Mouse (Mus musculus) olfactory bulb, adult 2 months (tissue): ENCODE data around the gene Spns2. TPM values are rescaled to one million over a fixed set of nuclear protein-coding genes. Genes with fewer than 3 reads are reported as not detected.

ENCODE experiments used
- H3K27ac ChIP-seq: fragments of 200-500 bp; 2 replicates; pipeline ENCODE4 v1.5.1; 2012; ENCODE audit warnings: low read depth, low read length; ENCODE audit not compliant: insufficient read depth
- H3K4me1 ChIP-seq: fragments of 200-500 bp; 2 replicates; pipeline ENCODE4 v1.6.1; 2012; ENCODE audit warnings: low read length; ENCODE audit not compliant: control insufficient read depth, insufficient read depth
- H3K4me3 ChIP-seq: fragments of 200-500 bp; 2 replicates; pipeline ENCODE4 v1.5.1; 2012; ENCODE audit warnings: mild to moderate bottlenecking, low read depth, low read length, moderate library complexity; ENCODE audit not compliant: insufficient read depth
- CTCF ChIP-seq: fragments of 200-500 bp; IDR thresholded peaks from 2 replicates; pipeline ENCODE4 v1.5.1; 2012; ENCODE audit warnings: low read depth, mild to moderate bottlenecking, low read length, moderate library complexity; ENCODE audit not compliant: insufficient read depth
- POLR2A ChIP-seq: fragments of 200-500 bp; IDR thresholded peaks from 2 replicates; pipeline ENCODE4 v1.6.1; 2012; ENCODE audit warnings: mild to moderate bottlenecking, low read depth, low read length, moderate library complexity; ENCODE audit not compliant: insufficient read depth
- WGBS: fragments of 180-500 bp; shearing (Covaris S2); methylation state at CpG from one replicate; pipeline ENCODE4 v1.1.7; 2018; 5-methylcytosine and 5-hydroxymethylcytosine counted together
- polyA plus RNA-seq: library from polyadenylated mRNA; stranded (reverse); fragments of >200 nt; gene quantifications from 2 replicates; pipeline ENCODE4 v1.2.4, GENCODE M21; 2012; ENCODE audit warnings: low replicate concordance; ENCODE audit not compliant: missing spikeins, insufficient read depth, insufficient read length

Spns2 gene
- polyA plus RNA-seq, 1 experiment, result not detected

DNA sequence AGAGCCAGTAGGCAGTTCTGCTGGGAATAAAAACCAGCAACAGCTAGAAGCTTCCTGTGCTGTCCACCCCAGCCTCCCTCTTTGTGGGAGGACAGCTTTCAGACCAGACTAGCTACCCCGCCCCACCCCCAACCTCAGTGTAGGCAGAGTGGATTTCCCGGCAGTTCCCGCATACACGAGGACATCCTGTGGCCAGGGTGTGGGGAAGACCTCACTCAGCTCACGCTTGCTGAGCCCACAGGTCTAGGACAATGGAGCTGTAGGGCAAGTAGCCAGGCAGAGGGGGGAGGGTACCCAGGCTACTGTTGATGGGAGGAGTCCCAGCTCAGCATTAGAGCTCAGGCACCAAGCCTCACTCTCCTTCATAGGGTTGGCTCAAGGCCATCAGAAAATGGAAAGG is 20.5 kb downstream of the Spns2 start:
- TF ChIP-seq CTCF (no peak), POLR2A (no peak)
- no peak overlapping the region for H3K27ac ChIP-seq
- WGBS, result 60% methylated on average over 5 of the region's 5 CpGs

DNA sequence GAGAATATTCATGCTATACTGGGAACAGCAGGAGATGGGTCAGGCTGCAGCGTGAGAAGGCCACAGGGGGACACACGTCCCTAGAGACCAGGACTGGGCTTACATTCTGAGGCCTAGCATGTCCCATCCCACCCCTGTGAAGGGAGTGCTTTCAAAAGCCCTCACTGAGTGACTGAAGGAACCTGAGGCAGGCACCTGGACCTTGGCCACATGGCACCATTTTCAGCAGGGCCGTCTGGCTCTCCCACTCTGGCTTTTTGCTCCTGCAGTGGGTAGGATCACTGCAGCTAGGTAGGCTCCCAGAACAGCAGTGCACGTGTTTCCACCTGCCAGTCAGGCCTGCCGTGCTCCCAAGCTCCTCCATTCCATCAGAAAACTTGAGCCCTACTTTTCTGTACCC is 21.2 kb downstream of the Spns2 start:
- TF ChIP-seq CTCF (no peak), POLR2A (no peak)
- Histone ChIP-seq H3K4me3 (no peak overlapping the region), H3K4me1 (peaks cover 29% of the 10 kb centered on the region), H3K27ac (no peak overlapping the region)
- 78% methylated on average over 5 of the region's 5 CpGs for WGBS

More for the DNA sequence above, 20.5 kb downstream of the Spns2 start:
- Histone ChIP-seq H3K4me3 (no peak overlapping the region), H3K4me1 (peaks cover 29% of the 10 kb centered on the region)

DNA sequence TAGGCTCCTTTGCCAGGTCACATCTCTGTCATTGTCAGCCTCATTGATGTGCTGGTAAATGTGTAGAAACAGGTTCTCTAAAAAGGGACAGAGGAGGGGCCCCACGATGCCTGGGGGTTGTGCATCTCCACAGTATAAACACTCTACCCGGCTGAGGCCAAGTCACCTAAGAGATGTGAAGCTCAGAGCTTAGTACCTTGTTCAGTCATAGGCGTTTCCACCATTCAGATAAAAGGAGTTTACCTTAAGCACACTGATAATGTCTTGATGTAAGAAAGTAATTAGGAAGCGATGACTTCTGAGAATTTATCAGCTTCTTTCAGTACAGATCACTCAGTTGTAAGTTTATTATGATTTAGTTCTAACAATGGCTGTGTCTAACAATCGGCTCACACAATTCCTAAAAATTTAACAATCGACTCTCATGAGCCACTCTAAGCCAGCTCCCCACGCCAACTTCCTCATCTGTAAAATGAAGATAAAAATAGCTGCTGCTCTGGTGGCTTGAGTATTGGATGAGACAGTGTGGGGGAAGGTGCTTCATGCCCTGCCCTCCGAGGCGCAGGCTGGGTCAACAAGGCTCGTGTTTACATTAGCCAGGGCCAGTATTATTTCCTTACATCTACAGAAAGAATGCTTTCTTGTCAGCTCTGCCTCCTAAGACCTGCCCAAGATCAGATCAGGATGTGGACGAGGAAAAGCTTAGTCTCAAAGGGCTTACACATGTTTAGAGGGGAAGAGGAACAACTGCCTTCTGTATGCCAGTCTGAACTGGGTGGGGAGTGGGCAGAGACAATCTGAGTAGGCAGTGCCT is 22.8 kb downstream of the Spns2 start:
- Histone ChIP-seq H3K4me3 (no peak overlapping the region), H3K4me1 (peaks cover 24% of the 10 kb centered on the region), H3K27ac (peak overlapping the region; percentile 13; the same call in 1 of the 2 replicates)
- no peak for TF ChIP-seq CTCF
- no peak for TF ChIP-seq POLR2A
- WGBS, result 32% methylated on average over 11 of the region's 11 CpGs

DNA sequence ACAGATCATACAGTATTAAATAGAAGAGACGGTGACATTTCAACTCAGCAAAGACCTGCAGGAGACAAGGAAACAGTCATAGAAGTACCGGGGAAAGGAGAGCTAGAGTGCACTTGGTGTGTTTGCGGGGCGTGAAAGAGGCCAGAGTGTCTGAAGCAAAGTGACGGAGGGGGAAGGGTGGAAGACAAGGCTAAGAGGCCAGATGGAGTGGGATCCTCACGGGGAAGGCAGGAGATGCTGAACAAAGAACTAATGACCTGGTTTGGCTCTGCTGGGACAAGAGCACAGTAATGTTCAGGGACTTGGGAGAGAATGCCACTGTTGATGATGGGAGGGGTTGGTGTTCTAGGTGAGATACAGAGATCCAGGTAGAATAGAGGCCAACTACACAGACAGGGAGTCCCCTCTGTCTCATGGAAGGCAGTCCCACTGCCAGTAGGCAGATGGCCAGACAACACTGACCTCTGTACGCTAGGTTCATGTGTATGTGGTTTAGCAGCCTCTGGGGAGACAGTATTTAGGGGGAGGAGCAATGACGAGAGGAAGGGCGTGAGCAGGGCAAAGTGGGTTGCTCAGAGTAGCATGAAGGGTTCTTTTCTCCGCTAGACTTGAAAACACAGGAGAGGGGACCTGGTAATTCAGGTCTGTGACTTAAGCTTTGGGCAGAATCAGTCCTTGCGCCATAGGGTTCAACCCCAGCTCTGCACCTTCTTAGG is 23.6 kb downstream of the Spns2 start:
- H3K4me1 ChIP-seq, result peaks cover 24% of the 10 kb centered on the region
- no peak for TF ChIP-seq CTCF
- TF ChIP-seq POLR2A, result no peak
- H3K27ac ChIP-seq, result no peak overlapping the region
- no peak overlapping the region for H3K4me3 ChIP-seq
- WGBS, result 78% methylated on average over 11 of the region's 11 CpGs

DNA sequence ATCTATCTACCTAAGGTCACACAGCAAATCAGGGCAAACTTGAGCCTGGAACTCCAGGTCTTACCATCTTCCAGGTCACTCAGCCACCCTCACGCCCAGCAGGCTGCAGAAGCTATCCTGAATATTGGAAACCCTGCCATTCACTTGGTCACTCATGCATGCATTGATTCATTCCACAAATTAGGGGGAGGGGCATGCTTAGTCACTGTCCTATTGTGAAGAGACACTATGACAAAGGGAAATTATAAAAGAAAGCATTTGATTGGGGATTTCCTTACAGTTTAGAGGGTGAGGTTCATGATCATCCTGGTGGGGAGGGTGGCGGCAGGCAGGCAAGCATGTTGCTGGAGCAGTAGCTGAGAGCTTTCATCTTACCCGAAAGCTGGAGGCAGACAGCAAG is 24.9 kb downstream of the Spns2 start:
- Histone ChIP-seq H3K27ac (no peak overlapping the region), H3K4me1 (peaks cover 17% of the 10 kb centered on the region), H3K4me3 (no peak overlapping the region)
- WGBS, result 69% methylated on average over 3 of the region's 3 CpGs
- TF ChIP-seq CTCF, result no peak
- no peak for TF ChIP-seq POLR2A

DNA sequence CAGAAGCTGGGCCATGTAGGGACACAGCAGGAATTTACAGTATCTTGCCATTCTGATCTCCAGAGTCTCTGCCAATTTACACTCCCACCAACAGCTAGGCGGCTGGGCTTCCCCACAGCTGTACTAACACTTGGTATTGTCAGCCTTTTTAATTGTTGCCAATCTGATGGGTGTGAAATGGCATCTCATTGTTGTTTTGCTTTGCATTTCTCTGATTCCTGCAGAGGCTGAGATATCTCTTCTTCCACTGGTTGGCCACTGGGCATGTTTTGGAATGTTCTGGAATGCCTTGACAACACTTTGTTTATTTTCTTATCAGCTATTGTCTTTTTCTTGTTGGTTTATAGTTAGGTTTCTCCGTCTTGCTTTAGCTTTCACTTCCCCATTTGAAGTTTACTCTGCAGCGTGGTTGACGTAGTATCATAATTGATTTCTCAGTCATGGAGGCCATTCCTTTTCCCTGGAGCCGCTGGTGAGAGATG is 28.2 kb downstream of the Spns2 start:
- WGBS, result 54% methylated on average over 5 of the region's 5 CpGs
- H3K4me3 ChIP-seq, result no peak overlapping the region
- TF ChIP-seq POLR2A (no peak), CTCF (no peak)
- H3K4me1 ChIP-seq, result 0 out of 2 replicates have a peak, but pooled peaks cover 3% of the 10 kb centered on the region
- H3K27ac ChIP-seq, result no peak overlapping the region

DNA sequence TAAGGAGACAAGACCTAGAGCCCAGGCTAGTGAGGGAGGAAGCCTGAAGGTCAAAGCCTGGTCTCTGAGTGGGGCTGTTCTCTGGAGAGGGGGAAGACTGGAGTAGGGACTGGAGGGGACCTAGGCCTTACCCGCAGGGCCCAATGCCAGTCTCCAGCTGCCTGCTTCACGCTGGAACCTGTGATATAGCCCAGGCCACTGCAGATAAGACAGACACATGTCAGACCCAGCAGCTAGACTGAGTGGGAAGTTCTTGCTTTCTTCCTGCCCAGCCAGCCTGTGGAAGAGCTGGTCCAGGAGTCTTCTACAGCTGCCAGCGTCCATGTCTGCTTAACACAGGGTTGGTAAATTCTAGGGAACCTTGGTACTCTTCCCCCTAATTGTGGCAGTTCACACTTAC is 31.2 kb downstream of the Spns2 start:
- no peak overlapping the region for H3K27ac ChIP-seq

DNA sequence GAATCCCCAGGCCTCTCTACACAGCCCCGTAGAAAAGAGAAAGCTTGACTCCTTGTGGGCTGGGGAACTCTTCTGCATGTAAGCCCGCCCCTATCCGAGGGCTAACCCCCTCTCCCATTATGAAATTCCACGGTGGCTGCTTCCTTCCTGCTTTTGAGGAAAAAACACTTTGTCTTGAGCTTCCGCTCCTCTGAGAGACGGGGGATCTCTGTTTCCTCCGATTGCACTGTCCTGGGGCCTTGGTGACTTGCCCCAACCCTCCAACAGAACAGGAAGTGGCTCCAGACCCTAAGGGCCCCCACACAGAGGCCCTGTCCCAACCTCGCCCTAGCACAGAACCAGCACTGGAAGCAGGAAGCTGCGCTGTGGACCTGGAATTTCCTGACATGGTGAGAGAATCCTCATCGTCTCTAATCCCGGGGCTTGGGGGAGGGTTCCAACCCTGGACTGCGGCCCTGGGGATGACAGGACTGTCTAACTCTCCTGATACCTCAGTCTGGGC is 31.7 kb downstream of the Spns2 start:
- Histone ChIP-seq H3K27ac (no peak overlapping the region), H3K4me3 (no peak overlapping the region), H3K4me1 (peaks cover 7% of the 10 kb centered on the region; the same call in 1 of the 2 replicates)
- TF ChIP-seq POLR2A (no peak), CTCF (no peak)
- 79% methylated on average over 12 of the region's 12 CpGs for WGBS

More for the DNA sequence above, 31.2 kb downstream of the Spns2 start:
- WGBS, result 84% methylated on average over 3 of the region's 3 CpGs
- no peak for TF ChIP-seq POLR2A
- TF ChIP-seq CTCF, result no peak
- Histone ChIP-seq H3K4me1 (peaks cover 7% of the 10 kb centered on the region; the same call in 1 of the 2 replicates), H3K4me3 (no peak overlapping the region)

DNA sequence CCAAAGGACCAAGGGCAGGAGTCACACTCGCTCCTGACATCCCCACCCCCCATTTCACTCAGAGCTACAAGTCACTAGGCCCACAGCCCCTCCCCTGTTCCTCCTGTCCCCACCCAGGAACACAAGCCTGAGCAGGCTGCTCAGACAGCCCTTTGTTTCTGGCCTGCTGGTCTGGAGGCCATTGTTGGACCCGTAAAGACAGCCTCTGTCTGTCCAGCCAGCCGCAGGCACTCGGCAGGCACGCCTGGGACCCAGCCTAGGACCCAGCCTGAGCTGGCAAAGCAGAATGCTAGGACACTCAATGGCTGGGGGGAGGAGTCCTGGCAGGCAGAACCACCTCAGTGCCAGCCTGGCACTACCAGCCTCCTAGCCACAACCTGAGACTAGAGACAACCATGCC is 34.0 kb downstream of the Spns2 start:
- Histone ChIP-seq H3K4me1 (peaks cover 7% of the 10 kb centered on the region; the same call in 1 of the 2 replicates), H3K4me3 (no peak overlapping the region), H3K27ac (no peak overlapping the region)
- 34% methylated on average over 5 of the region's 5 CpGs for WGBS
- no peak for TF ChIP-seq CTCF
- TF ChIP-seq POLR2A, result no peak
